Mouse (Mus musculus) forebrain, embryonic 14.5 days (tissue): ENCODE measurements at regions not wholly inside any gene's neighbourhood (a gene's known extent, or its start where the extent isn't known, plus 50 kb on each side); places are given as distances from the start of the nearest gene placed in this dataset.
"Not testable (repeated sequence)": the region's sequence is repeated elsewhere in the genome, so short reads cannot be mapped to it uniquely, and the experiment has no call there.

Experiments used
- ATAC-seq: fragments of 200-750 bp; cut with Nextera tagmentation; 2 replicates; pipeline ENCODE4 v1.8.0; 2017; ENCODE audit warnings: mild to moderate bottlenecking, moderate library complexity
- DNase-seq: peaks from one replicate; pipeline ENCODE4 v3.0.0-alpha.2; 2015; ENCODE audit warnings: low spot score
- H3K27ac ChIP-seq: fragments of 300-500 bp; sonication (generic); 2 replicates; pipeline ENCODE4 v1.5.1; 2014; ENCODE audit warnings: low read depth, mild to moderate bottlenecking, control low read depth, low read length, moderate library complexity
- H3K27me3 ChIP-seq: fragments of 300-500 bp; sonication (generic); replicated peaks from 2 replicates; pipeline ENCODE4 v1.6.1; 2014; ENCODE audit warnings: low read length, control low read depth, mixed read lengths; ENCODE audit not compliant: control insufficient read depth, insufficient read depth
- H3K36me3 ChIP-seq: fragments of 300-500 bp; sonication (generic); 2 replicates; pipeline ENCODE4 v1.6.1; 2014; ENCODE audit warnings: low read length, control low read depth; ENCODE audit not compliant: control insufficient read depth, insufficient read depth
- H3K4me1 ChIP-seq: fragments of 300-500 bp; sonication (generic); 2 replicates; pipeline ENCODE4 v1.6.1; 2014; ENCODE audit warnings: antibody characterized with exemption, low read length, control low read depth; ENCODE audit not compliant: control insufficient read depth, insufficient read depth
- H3K4me2 ChIP-seq: fragments of 300-500 bp; sonication (generic); 2 replicates; pipeline ENCODE4 v1.6.1; 2014; ENCODE audit warnings: mild to moderate bottlenecking, control low read depth, low read length
- H3K4me3 ChIP-seq: fragments of 300-500 bp; sonication (generic); 2 replicates; pipeline ENCODE4 v1.5.1; 2014; ENCODE audit warnings: low read depth, low read length, control low read depth
- H3K9ac ChIP-seq: fragments of 300-500 bp; sonication (generic); 2 replicates; pipeline ENCODE4 v1.6.1; 2014; ENCODE audit warnings: mild to moderate bottlenecking, low read length, control low read depth, moderate library complexity
- H3K9me3 ChIP-seq: fragments of 300-500 bp; sonication (generic); replicated peaks from 2 replicates; pipeline ENCODE4 v1.6.1; 2016; ENCODE audit warnings: low read length, control low read depth, mixed read lengths; ENCODE audit not compliant: control insufficient read depth
- WGBS: fragments of 180-500 bp; shearing (Covaris S2); extraction: QIAGEN DNeasy Blood & Tissue Kit; methylation state at CpG from one replicate; pipeline ENCODE4 v1.1.7; 2014; 5-methylcytosine and 5-hydroxymethylcytosine counted together

DNA sequence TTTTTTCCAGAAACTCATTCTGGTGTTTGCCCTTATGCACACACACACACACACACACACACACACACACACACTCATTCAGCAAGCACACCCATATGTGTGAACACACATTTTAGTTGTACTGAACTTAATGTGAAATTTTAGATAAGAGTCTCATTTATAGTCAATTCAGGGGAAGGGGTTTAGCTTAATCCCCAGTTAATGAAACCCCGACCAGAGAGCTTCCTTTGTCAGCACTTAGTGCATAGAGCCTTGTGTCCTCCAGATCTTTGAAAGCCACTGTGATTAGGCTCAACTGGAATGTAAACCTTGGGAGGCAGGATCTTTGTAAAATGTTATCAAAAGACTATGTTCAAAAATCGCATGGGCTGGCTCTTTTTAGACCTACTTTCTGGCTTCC is 53.4 kb downstream of the Rps12 start:
- no peaks in the 10 kb centered on the region for H3K36me3 ChIP-seq
- no peaks in the 10 kb centered on the region for H3K4me1 ChIP-seq
- no peaks in the 10 kb centered on the region for H3K27me3 ChIP-seq
- H3K4me3 ChIP-seq: no peak overlapping the region
- no peaks in the 10 kb centered on the region for H3K9me3 ChIP-seq
- peak; percentile 30 for DNase-seq
- H3K9ac ChIP-seq: no peak overlapping the region
- H3K27ac ChIP-seq: no peak overlapping the region
- 3% methylated on average over 2 of the region's 2 CpGs for WGBS
- H3K4me2 ChIP-seq: no peak overlapping the region
- no peak for ATAC-seq

GRCm38 (mm10) chr10:23725960-23726714 is 60.9 kb downstream of the Rps12 start:
- H3K27me3 ChIP-seq, H3K4me3 ChIP-seq, H3K9me3 ChIP-seq, DNase-seq, H3K36me3 ChIP-seq, H3K4me2 ChIP-seq, H3K4me1 ChIP-seq, H3K27ac ChIP-seq, H3K9ac ChIP-seq: not testable (repeated sequence)
- ATAC-seq: peak; percentile 65; the same call in 1 of the 2 replicates
- 96% methylated on average over 24 of the region's 28 CpGs for WGBS

GRCm38 (mm10) chr10:23718124-23718523 is 69.0 kb downstream of the Rps12 start:
- no peaks in the 10 kb centered on the region for H3K27me3 ChIP-seq
- no peak overlapping the region for H3K4me2 ChIP-seq
- WGBS: 22% methylated on average over 7 of the region's 7 CpGs
- H3K4me1 ChIP-seq: no peaks in the 10 kb centered on the region
- H3K27ac ChIP-seq: no peak overlapping the region
- ATAC-seq (0 out of 2 replicates have a peak, but pooled peaks have one; percentile 40), DNase-seq (no peak)
- no peak overlapping the region for H3K4me3 ChIP-seq
- no peaks in the 10 kb centered on the region; the same call in 1 of the 2 replicates for H3K9me3 ChIP-seq
- H3K36me3 ChIP-seq: no peaks in the 10 kb centered on the region
- no peak overlapping the region for H3K9ac ChIP-seq

DNA sequence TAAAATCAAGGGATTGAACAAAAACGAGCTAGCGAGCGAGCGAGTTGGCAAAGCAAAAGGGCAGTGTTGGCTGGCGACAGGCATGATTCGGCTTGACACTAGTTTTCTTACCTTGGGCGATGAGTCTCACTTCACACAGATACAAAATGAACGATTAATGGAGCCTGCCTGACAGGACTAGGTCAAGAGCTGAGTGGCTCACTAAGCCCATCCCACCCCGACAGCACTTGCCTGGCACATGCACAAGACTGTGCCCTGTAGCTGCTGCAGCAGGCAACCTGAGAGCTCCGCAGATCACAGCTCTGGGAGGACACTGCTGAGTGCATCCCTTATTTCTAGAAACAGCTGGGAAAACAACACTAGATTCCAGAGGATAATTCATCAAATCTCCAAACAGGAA is 71.6 kb downstream of the Rps12 start:
- WGBS: 90% methylated on average over 10 of the region's 10 CpGs
- no peak overlapping the region for H3K4me3 ChIP-seq

GRCm38 (mm10) chr10:23715101-23715500 is 72.0 kb downstream of the Rps12 start:
- H3K36me3 ChIP-seq: no peaks in the 10 kb centered on the region
- H3K27ac ChIP-seq: no peak overlapping the region
- no peaks in the 10 kb centered on the region; the same call in 1 of the 2 replicates for H3K9me3 ChIP-seq
- H3K4me3 ChIP-seq: no peak overlapping the region
- no peak for ATAC-seq
- H3K4me1 ChIP-seq: no peaks in the 10 kb centered on the region
- H3K27me3 ChIP-seq: no peaks in the 10 kb centered on the region
- 95% methylated on average over 7 of the region's 7 CpGs for WGBS
- H3K4me2 ChIP-seq: no peak overlapping the region
- no peak for DNase-seq
- H3K9ac ChIP-seq: no peak overlapping the region

More for the DNA sequence above, 71.6 kb downstream of the Rps12 start:
- no peaks in the 10 kb centered on the region; the same call in 1 of the 2 replicates for H3K9me3 ChIP-seq
- DNase-seq (no peak), ATAC-seq (no peak)
- no peak overlapping the region for H3K27ac ChIP-seq
- H3K36me3 ChIP-seq: no peaks in the 10 kb centered on the region
- no peak overlapping the region for H3K9ac ChIP-seq
- H3K27me3 ChIP-seq: no peaks in the 10 kb centered on the region
- no peaks in the 10 kb centered on the region for H3K4me1 ChIP-seq
- H3K4me2 ChIP-seq: no peak overlapping the region

- DNase-seq: no peak
- 80% methylated on average over 5 of the region's 5 CpGs for WGBS
Measured at GRCm38 (mm10) chr10:23712691-23713378, 74.2 kb downstream of the Rps12 start.

DNA sequence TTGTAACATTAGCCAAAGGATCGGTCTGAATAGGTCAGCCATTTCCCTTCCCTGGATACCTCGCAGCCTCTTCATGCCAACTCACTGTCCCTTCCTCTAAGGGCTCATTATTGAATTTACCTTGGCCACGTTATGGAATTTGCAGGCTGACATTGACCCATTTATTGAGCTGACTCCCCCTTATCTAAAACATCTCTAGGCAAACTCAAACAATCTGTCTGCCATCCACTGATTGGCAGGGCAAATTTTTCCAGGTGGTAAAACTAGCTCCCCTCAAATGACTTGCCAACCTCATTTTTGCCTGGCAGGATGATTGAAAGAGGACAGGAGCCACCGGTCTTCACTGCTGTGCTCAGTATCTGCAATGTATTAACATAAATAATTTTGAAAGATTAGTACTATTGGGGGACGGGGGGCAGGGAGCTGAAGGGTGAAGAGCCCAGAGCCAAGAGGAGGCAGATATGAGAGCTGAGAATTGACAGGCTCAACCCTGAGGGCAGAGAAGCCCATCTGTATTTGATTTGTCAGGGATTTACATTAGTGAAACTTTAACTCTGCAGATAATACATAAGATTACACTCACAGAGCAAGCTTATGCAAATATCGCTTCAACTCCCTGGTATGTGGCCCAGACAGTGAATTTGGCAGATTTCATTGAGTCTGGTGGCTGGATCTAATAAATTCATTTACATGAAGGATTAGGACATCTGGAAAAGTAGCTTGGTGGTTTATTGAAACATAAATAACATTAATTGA is 75.5 kb downstream of the Rps12 start:
- DNase-seq (no peak), ATAC-seq (no peak)
- Histone ChIP-seq H3K27me3 (no peaks in the 10 kb centered on the region), H3K27ac (no peak overlapping the region), H3K9ac (no peak overlapping the region), H3K4me3 (no peak overlapping the region), H3K4me2 (no peak overlapping the region), H3K9me3 (no peaks in the 10 kb centered on the region; the same call in 1 of the 2 replicates), H3K36me3 (no peaks in the 10 kb centered on the region), H3K4me1 (no peaks in the 10 kb centered on the region)
- WGBS: 84% methylated on average over 6 of the region's 6 CpGs

More at GRCm38 (mm10) chr10:23712691-23713378, 74.2 kb downstream of the Rps12 start:
- no peak overlapping the region for H3K9ac ChIP-seq
- H3K4me3 ChIP-seq: no peak overlapping the region
- ATAC-seq: no peak
- H3K9me3 ChIP-seq: no peaks in the 10 kb centered on the region; the same call in 1 of the 2 replicates
- no peaks in the 10 kb centered on the region for H3K4me1 ChIP-seq
- no peaks in the 10 kb centered on the region for H3K36me3 ChIP-seq
- no peak overlapping the region for H3K27ac ChIP-seq
- no peaks in the 10 kb centered on the region for H3K27me3 ChIP-seq
- H3K4me2 ChIP-seq: no peak overlapping the region

DNA sequence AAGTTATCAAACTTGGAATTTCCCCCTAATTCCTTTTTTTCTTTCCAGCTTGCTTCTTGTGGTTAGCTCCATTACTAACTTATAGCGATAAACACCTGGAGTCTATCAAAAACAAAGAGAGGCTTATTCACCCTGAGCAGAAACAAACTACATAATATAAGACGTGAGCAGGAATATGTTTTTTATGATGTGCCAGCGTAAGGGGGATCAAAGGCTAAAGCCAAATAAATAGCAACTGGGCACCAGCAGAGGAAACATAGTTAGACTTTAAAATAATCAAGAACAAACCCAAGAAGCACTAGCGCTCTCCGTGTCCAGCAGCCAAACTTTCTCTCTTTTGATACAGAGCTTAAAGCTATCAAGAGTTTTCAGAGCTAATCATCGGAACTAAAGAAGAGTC is 76.1 kb downstream of the Rps12 start:
- ATAC-seq (no peak), DNase-seq (no peak)
- H3K4me2 ChIP-seq: no peak overlapping the region
- no peaks in the 10 kb centered on the region; the same call in 1 of the 2 replicates for H3K9me3 ChIP-seq
- no peaks in the 10 kb centered on the region for H3K36me3 ChIP-seq
- WGBS: 90% methylated on average over 6 of the region's 6 CpGs
- no peak overlapping the region for H3K27ac ChIP-seq
- H3K9ac ChIP-seq: no peak overlapping the region
- H3K4me1 ChIP-seq: no peaks in the 10 kb centered on the region
- no peak overlapping the region for H3K4me3 ChIP-seq
- H3K27me3 ChIP-seq: no peaks in the 10 kb centered on the region
